Mouse (Mus musculus) lung, postnatal 10 days (tissue): ENCODE data around the gene Lrmda.

Source experiments
- DNase-seq: peaks from one replicate; pipeline ENCODE4 v3.0.0; 2021

Lrmda gene

DNA sequence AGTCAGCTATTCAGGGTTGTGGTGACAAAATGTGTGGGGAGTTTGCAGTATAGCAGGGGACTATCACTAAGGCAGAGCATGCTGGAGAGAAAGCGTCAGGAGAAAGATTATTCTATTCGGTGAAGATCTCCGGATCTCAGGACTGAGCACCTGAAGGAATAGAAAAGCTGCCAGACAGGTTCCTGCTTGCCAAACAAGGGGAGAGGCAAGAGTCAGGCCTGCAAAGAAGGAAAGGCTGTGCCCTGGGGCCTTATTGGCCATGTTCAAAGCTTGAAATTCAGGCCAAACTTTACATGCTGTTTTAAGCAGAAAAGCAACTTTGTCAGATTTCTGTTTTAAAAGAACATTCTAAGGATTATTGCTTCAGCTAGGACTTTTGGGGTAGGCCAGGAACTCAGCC, 789.7 kb downstream of the Lrmda start:
- no peak for DNase-seq

GRCm38 (mm10) chr14:22810531-22810930, 791.0 kb downstream of the Lrmda start:
- DNase-seq: no peak

GRCm38 (mm10) chr14:22812824-22813223, 793.3 kb downstream of the Lrmda start:
- no peak for DNase-seq

DNA sequence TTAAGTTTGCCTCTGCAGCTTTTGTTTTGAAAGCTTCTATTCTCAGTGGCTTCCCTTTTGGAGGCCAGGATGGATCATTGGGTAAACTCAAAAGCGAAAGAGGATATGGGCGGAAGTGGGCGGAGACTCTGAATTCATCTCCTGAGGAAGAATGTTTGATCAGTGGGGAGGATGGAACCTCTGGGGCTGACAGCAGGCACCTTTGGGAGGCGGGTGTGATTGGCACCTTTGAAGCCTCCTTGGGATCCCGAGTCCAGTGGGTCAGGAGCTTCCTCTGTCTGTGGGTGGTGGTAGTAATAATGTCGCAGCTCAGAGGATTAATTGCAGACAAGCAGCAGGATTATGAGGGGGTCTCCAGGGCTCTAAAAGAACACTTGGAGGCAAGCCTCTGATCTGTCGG, 793.9 kb downstream of the Lrmda start:
- DNase-seq: peak; percentile 63

GRCm38 (mm10) chr14:22814811-22815345, 795.4 kb downstream of the Lrmda start:
- DNase-seq: no peak

GRCm38 (mm10) chr14:22817346-22818201, 798.1 kb downstream of the Lrmda start:
- DNase-seq: peak; percentile 71

DNA sequence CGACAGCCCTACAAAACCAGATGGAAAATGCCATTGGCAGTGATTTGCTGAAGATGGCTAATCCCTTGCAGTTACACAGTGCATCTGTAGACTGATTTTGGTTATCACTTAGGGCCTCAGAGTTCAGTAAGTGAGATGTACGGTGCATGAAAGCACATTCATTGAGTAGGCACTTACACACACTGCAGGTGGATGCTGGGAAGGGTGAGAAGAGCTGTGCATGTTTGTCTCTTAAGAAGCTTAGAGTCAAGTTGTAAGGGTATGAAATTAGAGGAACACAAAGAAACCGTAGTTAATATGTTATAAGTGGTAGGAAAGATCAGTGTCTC, 798.7 kb downstream of the Lrmda start:
- no peak for DNase-seq

DNA sequence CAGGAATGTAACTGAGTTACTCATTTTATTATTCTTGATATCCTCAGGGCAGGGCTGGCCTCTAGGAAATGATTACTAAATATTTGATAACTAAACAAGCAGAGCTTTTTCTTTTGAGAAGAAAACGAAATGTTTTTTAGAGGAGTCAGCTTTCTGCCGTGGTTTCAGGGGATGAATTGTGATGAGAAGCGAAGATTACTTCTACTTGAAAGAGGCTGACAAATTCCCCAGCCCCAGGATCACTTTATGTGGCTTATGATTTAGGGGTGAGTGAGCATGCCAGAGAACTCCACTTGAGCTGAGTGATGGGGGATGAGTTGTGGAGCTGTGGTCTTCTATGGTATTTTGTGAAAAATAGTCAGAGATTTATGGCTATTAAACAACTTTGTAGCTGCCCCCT, 803.4 kb downstream of the Lrmda start:
- no peak for DNase-seq

- no peak for DNase-seq
Observed at GRCm38 (mm10) chr14:22826825-22827224, 807.3 kb downstream of the Lrmda start.

DNA sequence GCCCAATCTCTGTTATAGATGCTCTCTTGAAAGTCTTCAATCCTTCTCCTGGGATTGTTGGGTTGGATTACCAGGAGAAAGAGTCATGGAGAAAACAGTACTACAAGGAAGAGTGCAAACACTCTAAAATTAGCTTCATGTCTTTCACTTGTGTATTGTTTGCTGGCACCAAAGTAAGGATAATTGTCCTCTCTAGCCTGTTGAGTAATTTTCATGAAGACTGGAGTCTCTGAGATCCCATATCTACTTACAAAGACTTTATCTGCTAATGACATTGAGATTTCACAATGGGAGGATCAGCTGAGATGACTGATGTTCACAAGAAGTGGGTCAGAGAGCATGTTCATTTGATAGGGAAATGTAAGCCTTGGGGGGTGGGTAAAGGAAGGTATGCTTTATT, 817.5 kb downstream of the Lrmda start:
- no peak for DNase-seq

DNA sequence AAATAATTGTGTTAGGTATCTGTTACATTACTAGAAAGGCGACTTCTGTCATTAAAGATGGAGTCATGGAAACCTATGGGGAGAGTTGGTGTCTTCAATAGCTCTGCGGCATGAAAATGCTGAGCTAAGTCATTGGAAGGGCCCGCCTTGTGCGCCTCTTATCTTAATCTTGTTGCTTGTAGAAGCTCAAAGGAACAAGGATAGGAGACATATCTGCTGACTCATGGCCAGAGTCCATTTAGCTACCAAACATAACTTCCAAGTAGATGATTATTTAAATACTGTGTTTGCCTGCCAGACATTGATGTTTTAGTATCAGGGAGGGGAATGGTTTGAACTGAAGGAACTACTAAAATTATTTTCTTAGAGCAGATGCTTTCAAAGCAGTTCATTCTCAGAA, 821.6 kb downstream of the Lrmda start:
- no peak for DNase-seq

DNA sequence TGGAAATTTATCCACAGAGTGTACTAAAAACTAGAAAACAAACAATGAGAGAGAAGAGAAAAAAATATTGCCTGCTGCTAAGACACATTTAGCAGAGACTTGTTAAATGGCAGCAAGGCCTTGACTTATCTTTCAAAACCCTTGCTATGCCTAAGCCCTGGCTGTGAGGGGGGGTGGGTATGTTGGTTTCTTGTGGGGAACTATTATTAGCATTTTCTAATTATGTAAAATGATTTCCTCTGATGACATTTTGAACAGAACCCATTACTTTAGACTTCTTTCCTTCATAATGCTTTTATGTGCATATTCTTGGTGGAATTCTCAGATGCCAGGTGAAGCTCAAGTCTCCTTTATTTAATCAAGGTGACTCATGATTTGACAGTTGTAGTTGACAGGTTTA, 824.5 kb downstream of the Lrmda start:
- no peak for DNase-seq

DNA sequence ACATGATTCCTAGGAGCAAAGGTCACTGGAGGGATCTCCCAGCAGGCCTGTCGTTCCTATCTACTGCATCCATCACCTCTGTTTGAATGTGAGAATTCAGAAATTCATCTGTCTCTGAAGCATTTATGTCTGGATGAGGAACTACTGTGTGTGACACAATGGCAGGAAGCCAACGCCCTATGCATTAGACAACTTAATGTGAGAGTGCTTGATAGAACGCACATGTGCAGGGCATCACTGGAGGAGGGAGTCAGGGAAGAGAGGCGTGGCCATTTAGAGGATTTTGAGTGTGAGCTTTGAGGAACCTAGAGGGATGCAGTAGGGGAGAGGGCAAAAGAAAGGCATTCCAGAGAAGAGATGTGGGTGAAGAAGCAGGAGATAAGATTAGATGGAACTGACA, 825.9 kb downstream of the Lrmda start:
- DNase-seq: peak; percentile 13

- no peak for DNase-seq
Observed at GRCm38 (mm10) chr14:22847011-22847786, 827.7 kb downstream of the Lrmda start.

DNA sequence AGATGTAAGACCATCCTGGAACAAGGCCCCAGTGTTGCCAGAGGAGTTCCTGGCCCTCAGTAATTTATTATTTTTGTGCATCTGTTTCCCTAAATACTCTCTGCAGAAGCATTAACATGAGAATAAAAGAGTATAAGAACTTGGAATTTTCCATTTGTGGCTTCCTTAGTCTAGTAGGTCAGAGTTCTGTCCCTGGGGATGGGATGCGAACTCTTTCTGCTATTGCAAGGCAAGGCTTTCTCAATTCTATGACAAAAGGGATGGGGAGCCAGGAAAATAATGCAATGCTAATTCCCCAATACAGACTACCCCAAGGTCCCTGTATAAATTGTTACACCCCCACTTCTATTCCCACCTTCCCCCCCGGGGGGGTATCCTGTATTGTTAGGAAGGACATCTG, 829.6 kb downstream of the Lrmda start:
- no peak for DNase-seq

GRCm38 (mm10) chr14:22860631-22861030, 841.1 kb downstream of the Lrmda start:
- DNase-seq: no peak

GRCm38 (mm10) chr14:22864132-22864531, 844.6 kb downstream of the Lrmda start:
- DNase-seq: no peak

- no peak for DNase-seq
Observed at GRCm38 (mm10) chr14:22874584-22874983, 855.1 kb downstream of the Lrmda start.

DNA sequence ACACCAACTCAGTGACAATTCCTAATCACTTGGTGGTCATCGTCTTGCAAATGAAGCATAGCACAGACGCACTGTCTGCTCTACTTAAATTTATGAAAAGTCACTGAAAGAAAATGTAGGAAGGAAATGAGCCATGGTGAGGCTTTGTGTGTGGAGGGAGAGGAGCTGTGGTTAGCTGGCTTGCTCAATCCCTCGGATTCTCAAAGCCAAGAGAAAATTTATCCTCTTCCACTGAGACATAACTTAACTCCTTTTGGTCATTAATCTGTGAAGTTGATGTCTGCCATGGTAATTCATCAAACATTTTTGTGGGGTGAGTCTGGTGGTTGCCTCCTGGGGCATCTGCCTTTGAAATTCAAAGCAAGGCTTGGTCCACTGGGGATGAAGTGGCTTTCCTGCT, 867.7 kb downstream of the Lrmda start:
- DNase-seq: no peak

GRCm38 (mm10) chr14:22899312-22899711, 879.8 kb downstream of the Lrmda start:
- DNase-seq: no peak

GRCm38 (mm10) chr14:22902116-22902515, 882.6 kb downstream of the Lrmda start:
- no peak for DNase-seq

DNA sequence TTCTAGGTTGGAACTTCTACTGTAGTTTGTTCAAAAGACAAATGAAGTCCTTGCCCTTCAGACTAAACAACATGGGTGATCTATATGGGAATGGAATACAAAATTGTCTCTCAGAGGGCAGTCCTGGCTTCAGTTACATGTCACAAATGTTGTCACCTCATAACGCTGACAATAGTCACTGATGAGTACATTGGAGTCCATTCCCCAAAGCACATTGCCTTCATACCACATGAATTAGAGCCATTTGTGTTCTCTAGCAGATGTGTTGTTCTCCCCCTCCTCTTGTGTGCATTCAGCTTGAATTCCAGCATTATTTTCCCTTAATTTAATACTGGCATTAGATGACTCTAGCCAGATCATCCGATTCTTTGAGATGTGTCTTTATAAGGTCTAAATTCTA, 883.4 kb downstream of the Lrmda start:
- DNase-seq: no peak

DNA sequence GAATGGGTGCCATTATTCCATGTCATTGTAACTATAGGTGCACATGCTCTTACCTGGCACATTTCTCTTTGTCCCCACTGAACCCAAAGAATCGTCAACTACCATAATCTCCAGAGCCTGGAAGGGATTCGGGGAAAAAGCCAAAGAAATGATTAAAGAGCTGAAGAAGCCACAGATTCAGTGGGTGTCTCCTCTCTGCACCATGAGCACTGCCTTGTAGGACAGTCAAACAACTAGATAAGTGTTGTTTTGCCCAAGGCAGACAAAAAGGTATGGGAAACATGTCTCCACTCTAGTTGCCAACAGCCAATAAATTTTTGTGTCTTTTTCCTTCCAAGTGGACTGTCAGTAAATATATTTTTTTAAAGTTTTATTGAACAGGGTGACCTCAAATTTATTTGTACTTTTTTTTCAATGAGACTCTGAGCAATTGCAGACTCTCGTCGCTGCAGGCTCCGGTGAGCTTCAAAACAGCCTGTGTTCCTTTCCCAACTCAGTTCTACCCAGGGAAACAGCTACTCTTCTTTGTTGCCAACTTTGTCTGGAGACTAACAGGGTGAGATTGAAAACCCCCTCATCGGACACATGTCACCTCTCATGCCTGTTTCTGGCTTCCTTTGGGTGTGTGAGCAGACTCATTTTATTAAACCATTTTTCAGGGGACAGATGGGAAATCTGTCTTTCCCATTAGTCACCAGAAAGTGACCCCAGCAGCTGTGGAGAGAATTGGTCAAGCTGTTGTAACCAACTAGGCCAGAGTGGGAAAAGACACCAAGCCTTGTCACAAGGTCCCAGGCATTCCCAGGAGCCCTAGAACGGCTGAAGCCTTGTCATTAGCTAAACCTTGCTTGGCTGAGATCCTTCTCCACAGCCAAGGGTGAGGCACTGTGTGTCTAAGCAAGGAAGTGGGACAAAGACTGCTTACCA, 886.5 kb downstream of the Lrmda start:
- peak; percentile 50 for DNase-seq
